Mouse (Mus musculus) stomach, postnatal 0 days (tissue): ENCODE measurements around the gene Rft1.

ENCODE experiments used
- CTCF ChIP-seq: IDR thresholded peaks from 2 replicates; pipeline ENCODE4 v1.5.1; 2016; ENCODE audit warnings: antibody characterized with exemption, low read depth, mild to moderate bottlenecking, moderate library complexity
- EP300 ChIP-seq: optimal IDR thresholded peaks from 2 replicates; pipeline ENCODE3; 2016; ENCODE audit warnings: antibody characterized with exemption

DNA sequence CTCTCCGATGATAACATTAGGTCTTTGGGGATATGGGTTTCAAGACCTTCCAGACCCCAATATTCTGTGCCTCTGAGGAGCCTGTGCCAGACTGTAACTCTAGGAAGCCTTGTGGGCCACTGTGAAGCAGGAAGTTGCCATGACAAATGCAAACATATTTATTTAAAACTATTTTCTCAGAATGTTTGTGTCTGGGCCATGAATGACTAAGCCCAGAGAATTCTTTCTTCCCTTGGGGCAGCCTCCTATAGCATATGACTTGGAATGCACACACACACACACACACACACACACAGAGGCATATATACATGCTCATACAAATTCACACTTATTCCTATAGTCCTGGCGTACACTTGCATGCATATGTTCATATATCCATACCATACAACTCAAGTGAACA lies 10.1 kb upstream of the Rft1 start:
- TF ChIP-seq CTCF = no peak
- TF ChIP-seq EP300 = no peak
